Mouse (Mus musculus): ENCODE measurements around the gene Mul1.

The Mul1 gene

DNA sequence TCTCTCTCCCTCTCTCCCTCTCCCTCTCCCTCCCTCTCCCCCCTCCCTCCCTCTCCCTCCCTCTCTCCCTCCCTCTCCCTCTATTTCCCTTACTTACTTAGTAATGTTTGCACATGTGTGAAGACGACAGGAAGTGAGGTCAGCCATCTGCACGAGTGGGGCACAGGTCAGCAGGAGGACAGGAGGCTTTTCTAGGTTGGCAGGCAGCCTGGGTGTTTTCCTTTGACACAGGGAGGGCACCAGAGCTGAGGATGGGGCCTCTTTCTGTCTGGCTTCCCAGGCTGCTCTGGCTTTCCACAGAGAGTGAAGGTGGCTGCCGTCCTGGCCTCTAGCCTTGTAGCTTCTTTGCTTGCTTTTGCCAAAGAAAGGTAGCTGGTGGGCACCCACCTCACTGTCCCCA is 5.6 kb downstream of the Mul1 start:
- DNase-seq (ENCODE audit: low read depth, low spot score), result no peak

DNA sequence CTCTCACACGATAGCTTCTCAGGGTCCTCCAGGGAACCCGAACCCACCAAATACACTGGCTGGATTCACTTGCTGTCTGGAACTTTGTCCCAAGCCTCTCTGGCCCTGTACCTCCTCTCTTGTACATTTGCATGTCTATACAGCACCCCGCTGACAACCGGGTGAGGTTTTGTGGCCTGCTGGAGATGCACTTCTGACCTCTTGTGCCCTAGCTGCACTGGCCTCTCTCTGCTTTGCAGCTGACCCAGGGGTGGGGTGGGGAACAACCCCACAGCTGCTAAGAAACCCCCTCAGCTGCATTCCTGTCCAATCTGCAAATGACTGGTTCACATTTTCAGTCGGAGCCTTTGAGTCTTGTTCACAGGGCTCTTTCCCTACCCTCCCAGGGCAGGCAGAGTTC is 10.5 kb downstream of the Mul1 start:
- DNase-seq (ENCODE audit: low read depth, low spot score), result no peak

DNA sequence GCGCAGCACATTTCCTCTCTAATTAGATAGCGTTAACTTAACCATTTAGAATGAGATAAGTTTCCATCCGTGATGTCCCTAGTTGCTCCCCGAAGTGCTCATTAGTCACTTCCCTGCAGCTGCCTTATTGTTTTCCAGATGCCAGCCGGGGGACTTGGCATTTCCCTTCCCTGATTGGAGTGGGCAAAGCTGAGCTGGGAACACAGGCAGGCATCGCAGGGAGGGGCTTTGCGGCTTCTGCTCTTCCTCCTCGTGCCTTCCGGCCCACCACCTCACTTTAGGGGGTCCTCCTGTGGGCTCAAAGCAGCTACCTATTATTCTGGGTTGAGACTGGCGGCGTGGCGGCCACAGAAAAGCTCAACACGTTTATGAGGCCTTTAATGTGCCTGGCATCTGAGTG is 12.5 kb downstream of the Mul1 start:
- DNase-seq (ENCODE audit: low read depth, low spot score), result no peak

DNA sequence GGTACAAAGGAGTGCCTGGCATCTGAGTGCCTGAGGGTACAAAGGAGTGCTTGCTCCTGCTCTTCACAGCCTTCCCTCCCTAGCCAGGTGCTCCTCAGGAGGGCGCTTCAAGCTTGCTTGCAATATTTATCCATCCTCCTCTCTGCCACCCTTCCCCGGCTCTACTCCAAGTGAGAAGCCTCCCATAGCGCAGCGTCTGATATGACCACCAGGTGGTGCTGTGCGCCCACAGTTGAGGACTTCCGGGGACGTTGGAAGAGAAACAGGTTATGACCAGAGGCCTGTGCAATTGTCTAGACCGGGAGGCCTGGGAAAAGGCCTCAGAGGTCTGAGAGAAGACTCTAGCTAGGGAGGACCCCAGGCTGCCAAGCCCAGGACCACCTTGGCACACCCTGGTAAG is 12.9 kb downstream of the Mul1 start:
- peak; percentile 92 for DNase-seq (ENCODE audit: low read depth, low spot score)

GRCm38 (mm10) chr4:138447827-138448602 is 13.5 kb downstream of the Mul1 start:
- DNase-seq (ENCODE audit: low read depth, low spot score), result no peak

DNA sequence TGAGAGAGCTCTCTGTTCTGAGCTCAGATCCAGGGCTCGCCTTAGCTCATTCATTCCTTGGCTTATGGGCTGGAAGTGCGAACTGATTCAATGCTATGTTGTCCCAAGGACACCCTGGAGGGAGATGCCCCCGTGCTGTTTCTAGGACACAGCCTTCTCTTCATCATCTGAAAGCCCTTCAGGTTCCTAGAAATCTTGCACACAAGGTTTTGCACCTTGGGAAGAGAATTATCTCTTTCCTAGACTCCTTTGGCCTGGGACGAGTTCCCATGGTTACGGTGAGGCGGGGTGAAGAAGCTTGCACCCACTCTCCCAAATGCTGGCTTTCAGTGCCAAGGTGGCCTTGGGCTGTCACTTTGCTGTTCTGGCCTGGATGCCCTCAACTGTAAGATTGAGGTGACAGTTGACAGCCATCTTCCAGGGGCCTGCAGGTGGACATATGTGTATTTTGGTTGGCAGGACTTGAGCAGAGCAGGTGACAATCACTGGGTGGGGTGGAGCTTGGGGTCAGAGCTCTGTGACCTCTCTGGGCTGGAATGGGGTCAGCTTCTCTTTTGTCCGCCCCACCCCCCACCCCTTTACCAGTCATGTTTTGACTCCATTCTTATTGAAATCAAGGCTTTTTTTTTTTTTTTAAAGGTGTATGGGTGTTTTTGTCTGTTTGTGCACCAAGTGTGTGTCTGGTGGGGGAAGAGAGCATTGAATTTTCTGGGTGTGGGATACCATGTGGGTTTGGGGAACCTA is 14.6 kb downstream of the Mul1 start:
- DNase-seq (ENCODE audit: low read depth, low spot score), result no peak

- DNase-seq (ENCODE audit: low read depth, low spot score), result no peak
Observed at GRCm38 (mm10) chr4:138449636-138450314, 15.3 kb downstream of the Mul1 start.

DNA sequence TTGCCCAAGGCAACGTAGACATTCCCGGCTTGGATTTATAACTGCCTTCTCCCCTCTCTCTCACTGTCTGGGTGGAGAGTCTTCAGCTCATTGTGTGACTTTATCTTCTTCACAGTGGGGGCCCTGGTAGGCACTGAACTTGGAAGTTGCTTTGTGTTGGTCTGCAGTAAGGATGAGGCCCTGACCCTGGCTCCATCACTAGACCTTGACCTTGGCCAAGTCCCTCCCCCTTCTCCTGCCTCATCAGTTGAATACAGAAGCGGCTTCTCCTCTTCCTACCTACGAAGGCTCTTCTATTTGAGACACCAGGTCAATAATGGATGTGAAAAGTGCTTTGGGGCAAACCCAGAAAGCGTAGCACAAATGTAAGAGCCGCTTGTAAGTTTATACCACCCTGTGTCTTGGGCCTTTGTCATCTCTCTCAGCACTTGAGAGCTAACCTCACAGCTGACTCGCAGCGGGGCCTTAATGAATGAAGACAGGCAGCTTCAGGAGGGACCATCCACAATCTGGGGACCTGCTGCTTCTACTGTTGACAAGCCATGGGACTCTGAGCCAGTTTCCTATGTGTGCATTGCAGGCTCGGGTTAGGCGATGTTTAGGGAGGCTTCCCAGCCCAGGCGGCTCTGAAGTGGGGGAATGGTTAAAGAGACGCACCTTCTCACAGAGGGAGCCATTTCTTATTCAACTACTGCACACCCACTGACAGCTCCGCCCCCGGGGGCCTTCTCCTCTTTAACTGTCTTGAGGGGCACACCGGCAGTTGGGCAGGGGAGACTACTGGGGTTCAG is 18.0 kb downstream of the Mul1 start:
- no peak for DNase-seq (ENCODE audit: low read depth, low spot score)

- DNase-seq (ENCODE audit: low read depth, low spot score), result no peak
Observed at GRCm38 (mm10) chr4:138453097-138453752, 18.8 kb downstream of the Mul1 start.

DNA sequence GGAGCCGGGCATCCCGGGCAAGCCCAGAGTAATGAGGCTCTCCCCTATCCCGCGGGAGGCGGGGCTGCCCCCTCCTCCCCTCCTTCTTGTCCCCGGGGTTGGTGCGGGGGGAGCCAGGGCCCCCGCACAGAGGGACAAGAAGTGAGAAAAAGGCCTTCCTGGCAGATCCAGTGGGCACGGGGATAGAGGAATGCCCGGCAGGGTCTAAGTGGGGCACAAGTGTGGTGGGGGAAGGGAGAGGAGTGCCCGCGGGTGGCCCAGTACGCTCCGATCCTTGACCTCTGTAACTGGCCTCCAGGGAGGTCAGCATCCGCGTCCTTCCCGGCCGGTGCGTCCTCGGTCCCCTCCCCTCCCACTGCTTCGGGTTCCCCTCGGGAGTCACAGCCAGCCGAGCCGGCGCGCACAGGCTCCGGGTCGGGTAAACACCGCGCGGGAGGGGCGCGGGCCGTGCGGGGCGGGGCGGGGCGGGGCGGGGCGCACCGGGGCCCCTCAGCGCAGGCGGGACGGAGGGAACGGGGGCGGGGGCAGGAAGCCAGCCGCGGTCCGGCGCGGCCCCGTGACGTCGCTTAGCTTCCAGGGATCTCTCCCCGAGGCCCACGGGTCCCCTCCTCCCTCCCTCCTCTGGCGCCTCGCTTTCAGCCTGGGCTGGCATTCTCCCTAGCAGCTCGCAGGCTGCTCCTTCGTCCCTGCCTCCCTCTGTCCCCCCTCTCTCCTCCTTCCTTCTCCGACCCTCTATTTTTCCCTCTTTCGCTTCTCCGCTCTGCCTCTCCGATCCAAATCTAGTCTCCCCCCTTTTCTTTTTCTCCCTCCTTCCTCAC is 19.5 kb downstream of the Mul1 start, which contains the start of gene Camk2n1:
Camk2n1 (plus strand) TSS at position 562 of the 818 bp plus-strand sequence.
- DNase-seq (ENCODE audit: low read depth, low spot score), result peak; percentile 71

- DNase-seq (ENCODE audit: low read depth, low spot score), result peak; percentile 67
Observed at GRCm38 (mm10) chr4:138454571-138455140, 20.2 kb downstream of the Mul1 start.

GRCm38 (mm10) chr4:138455141-138455955 is 20.9 kb downstream of the Mul1 start:
- peak; percentile 27 for DNase-seq (ENCODE audit: low read depth, low spot score)

DNA sequence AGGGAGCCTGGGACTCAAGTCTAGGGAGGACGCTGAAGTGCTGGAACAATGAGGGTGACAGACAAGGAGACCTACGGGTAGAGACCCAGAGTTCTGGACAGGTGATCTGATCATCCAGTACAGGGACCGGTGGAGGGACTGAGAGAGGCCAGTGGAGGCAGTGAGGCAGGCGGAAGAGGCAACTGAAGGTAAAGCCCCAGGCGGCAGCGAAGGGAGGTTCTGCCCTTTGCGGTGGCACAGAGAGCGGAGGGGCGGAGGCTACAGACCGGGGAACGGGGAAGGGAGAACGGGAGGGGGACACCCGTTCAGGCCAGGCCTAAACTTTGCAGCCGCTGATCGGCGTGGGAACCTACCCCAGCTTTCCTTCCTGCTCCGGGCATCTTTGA is 21.5 kb downstream of the Mul1 start:
- DNase-seq (ENCODE audit: low read depth, low spot score), result peak; percentile 68

GRCm38 (mm10) chr4:138456536-138456935 is 22.1 kb downstream of the Mul1 start:
- peak; percentile 70 for DNase-seq (ENCODE audit: low read depth, low spot score)

DNA sequence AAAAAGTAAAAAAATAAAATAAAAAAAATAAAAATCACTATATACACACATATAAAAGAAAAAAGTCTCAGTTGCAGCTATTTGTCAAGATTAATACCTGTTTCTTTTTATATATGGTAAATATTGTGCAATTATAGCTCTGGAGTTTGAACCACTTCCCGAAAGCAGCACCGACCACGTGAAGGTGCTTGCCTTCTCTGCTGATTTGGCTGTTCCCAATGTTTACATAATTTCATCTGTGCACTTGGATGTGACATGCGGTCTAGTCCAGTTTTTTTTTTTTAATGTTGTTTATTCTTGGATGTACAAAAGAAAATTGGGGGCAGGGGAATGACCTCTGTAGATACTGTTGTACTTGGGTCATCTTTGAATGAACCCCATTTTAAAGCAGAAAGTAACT is 22.6 kb downstream of the Mul1 start:
- DNase-seq (ENCODE audit: low read depth, low spot score), result no peak

DNA sequence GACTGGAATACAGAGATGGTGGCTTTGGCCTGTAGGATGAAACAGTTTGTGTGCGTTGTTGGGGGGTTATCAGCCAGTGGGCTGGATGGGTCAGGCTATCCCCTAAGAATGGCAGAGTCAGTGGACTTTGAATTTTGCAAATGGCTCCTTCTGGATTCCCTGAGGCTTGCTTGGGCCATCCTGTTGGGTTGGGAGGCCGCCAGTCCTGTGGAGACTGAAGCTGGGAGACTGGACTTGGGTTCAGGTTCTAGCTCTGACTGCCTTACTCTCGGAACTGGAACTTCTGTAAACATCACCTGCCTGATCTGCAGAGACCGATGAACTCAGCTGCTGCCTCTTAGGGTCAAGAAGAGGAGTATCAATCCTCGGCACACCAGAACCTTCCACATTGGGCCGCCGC is 23.7 kb downstream of the Mul1 start:
- DNase-seq (ENCODE audit: low read depth, low spot score), result no peak

- no peak for DNase-seq (ENCODE audit: low read depth, low spot score)
Observed at GRCm38 (mm10) chr4:138458735-138459440, 24.4 kb downstream of the Mul1 start.

- no peak for DNase-seq (ENCODE audit: low read depth, low spot score)
Observed at GRCm38 (mm10) chr4:138459775-138460174, 25.3 kb downstream of the Mul1 start.
